Mouse (Mus musculus): ENCODE results near the gene Rbpj. TPM values are rescaled to one million over a fixed set of nuclear protein-coding genes. Genes with fewer than 3 reads are reported as not detected.

Gene Rbpj
- total and polyA plus RNA-seq, 3 experiments = 40.5 to 62.8 (median 61.3) TPM

GRCm38 (mm10) chr5:53479161-53479560, 13.2 kb downstream of the Rbpj start:
- in situ Hi-C loops (cut with MboI; ENCODE audit: low pct_ligation_motif_present, low pct_unique_long_range_greater_than_20kb, low sequenced_read_pairs) = no loop called here
- Histone ChIP-seq H3K9me3 (replicated peaks; ENCODE audit: low read length) (no peaks in the 10 kb centered on the region), H3K4me2 (ENCODE audit: insufficient read depth, low read depth, poor library complexity, severe bottlenecking) (no peak overlapping the region), H3K36me3 (replicated peaks in 1 of 2; ENCODE audit: control insufficient read depth in 1 of 2, insufficient read depth in 1 of 2, low read length in 1 of 2) (no peaks in the 10 kb centered on the region), H3K27ac (ENCODE audit: insufficient read depth, low read depth) (no peak overlapping the region), H3K79me2 (replicated peaks; ENCODE audit: control insufficient read depth, extremely low read depth, insufficient read depth, poor library complexity, severe bottlenecking) (no peaks in the 10 kb centered on the region), H3K9ac (ENCODE audit: insufficient read depth, low read depth) (no peak overlapping the region), H3K4me3 (replicated peaks in 1 of 3; ENCODE audit: low read depth in 2 of 3, low read length in 2 of 3, poor library complexity in 1 of 3) (no peak overlapping the region), H3K27me3 (replicated peaks) (no peaks in the 10 kb centered on the region), H3K4me1 (ENCODE audit: control insufficient read depth in 1 of 2, insufficient read depth in 2 of 2) (peaks cover 9 to 12% of the 10 kb centered on the region in 2 experiments)
- dilution Hi-C loops (cut with MboI; ENCODE audit: extremely low pct_ligation_motif_present, extremely low pct_unique_long_range_greater_than_20kb, low sequenced_read_pairs) = no loop called here
- DNase-seq (ENCODE audit: extremely low read depth) = no peak
- TF ChIP-seq CTCF (conservative IDR thresholded peaks at IDR 0.05 in 1 of 2, IDR thresholded peaks at IDR 0.05 in 1 of 2; ENCODE audit: low read depth in 2 of 2, low read length in 2 of 2) = no peak
- no peak for TF ChIP-seq RAD21 (IDR thresholded peaks at IDR 0.05; ENCODE audit: low read depth, low read length)
- no peak for TF ChIP-seq MAZ (IDR thresholded peaks at IDR 0.05; ENCODE audit: low read depth, low read length)
- TF ChIP-seq HCFC1 (IDR thresholded peaks at IDR 0.05; ENCODE audit: low read depth, low read length) = no peak
- no peak for TF ChIP-seq MXI1 (IDR thresholded peaks at IDR 0.05; ENCODE audit: low read depth, low read length)
- no peak for TF ChIP-seq SMC3 (IDR thresholded peaks at IDR 0.05; ENCODE audit: low read depth, low read length)
- TF ChIP-seq CHD2 (IDR thresholded peaks at IDR 0.05; ENCODE audit: low read length) = no peak
- TF ChIP-seq RCOR1 (conservative IDR thresholded peaks at IDR 0.05; ENCODE audit: low read depth, low read length) = no peak
- no peak for TF ChIP-seq POLR2AphosphoS2 (IDR thresholded peaks at IDR 0.05; ENCODE audit: low read depth, low read length)
- no peak for TF ChIP-seq TBP (conservative IDR thresholded peaks at IDR 0.05; ENCODE audit: low read depth, low read length)
- TF ChIP-seq MAFK (IDR thresholded peaks at IDR 0.05; ENCODE audit: insufficient replicate concordance, low read length) = no peak
- no peak for TF ChIP-seq ZKSCAN1 (IDR thresholded peaks at IDR 0.05; ENCODE audit: borderline replicate concordance, low read depth, low read length)
- TF ChIP-seq NELFE (IDR thresholded peaks at IDR 0.05; ENCODE audit: low read depth, low read length) = no peak
- no peak for TF ChIP-seq POLR2A (IDR thresholded peaks at IDR 0.05; ENCODE audit: low read depth, low read length)
- TF ChIP-seq IRF4 (IDR thresholded peaks at IDR 0.05; ENCODE audit: low read depth, low read length) = no peak
- TF ChIP-seq KAT2A (IDR thresholded peaks at IDR 0.05; ENCODE audit: insufficient replicate concordance, low read length) = no peak
- no peak for TF ChIP-seq GABPA (IDR thresholded peaks at IDR 0.05; ENCODE audit: insufficient replicate concordance, low read depth, low read length)
- TF ChIP-seq UBTF (IDR thresholded peaks at IDR 0.05; ENCODE audit: low read depth, low read length) = no peak

GRCm38 (mm10) chr5:53479891-53480290, 13.9 kb downstream of the Rbpj start:
- Histone ChIP-seq H3K4me2 (ENCODE audit: insufficient read depth, low read depth, poor library complexity, severe bottlenecking) (no peak overlapping the region), H3K4me3 (replicated peaks in 1 of 3; ENCODE audit: low read depth in 2 of 3, low read length in 2 of 3, poor library complexity in 1 of 3) (no peak overlapping the region), H3K27me3 (replicated peaks) (no peaks in the 10 kb centered on the region), H3K9ac (ENCODE audit: insufficient read depth, low read depth) (no peak overlapping the region), H3K79me2 (replicated peaks; ENCODE audit: control insufficient read depth, extremely low read depth, insufficient read depth, poor library complexity, severe bottlenecking) (no peaks in the 10 kb centered on the region), H3K27ac (ENCODE audit: insufficient read depth, low read depth) (no peak overlapping the region), H3K9me3 (replicated peaks; ENCODE audit: low read length) (no peaks in the 10 kb centered on the region), H3K36me3 (replicated peaks in 1 of 2; ENCODE audit: control insufficient read depth in 1 of 2, insufficient read depth in 1 of 2, low read length in 1 of 2) (no peaks in the 10 kb centered on the region), H3K4me1 (ENCODE audit: control insufficient read depth in 1 of 2, insufficient read depth in 2 of 2) (peaks cover 9 to 10% of the 10 kb centered on the region in 2 experiments)
- in situ Hi-C loops (cut with MboI; ENCODE audit: low pct_ligation_motif_present, low pct_unique_long_range_greater_than_20kb, low sequenced_read_pairs) = no loop called here
- DNase-seq (ENCODE audit: extremely low read depth) = no peak
- dilution Hi-C loops (cut with MboI; ENCODE audit: extremely low pct_ligation_motif_present, extremely low pct_unique_long_range_greater_than_20kb, low sequenced_read_pairs) = no loop called here
- TF ChIP-seq MYC (IDR thresholded peaks at IDR 0.05; ENCODE audit: low read depth, low read length) (no peak), KAT2A (IDR thresholded peaks at IDR 0.05; ENCODE audit: insufficient replicate concordance, low read length) (no peak), RCOR1 (conservative IDR thresholded peaks at IDR 0.05; ENCODE audit: low read depth, low read length) (no peak), ZNF384 (IDR thresholded peaks at IDR 0.05; ENCODE audit: low read depth, low read length) (no peak), IRF4 (IDR thresholded peaks at IDR 0.05; ENCODE audit: low read depth, low read length) (peak; percentile 29; the same call in 1 of the 2 replicates)
